Mouse (Mus musculus): ENCODE measurements around the gene Patj.

Patj gene

DNA sequence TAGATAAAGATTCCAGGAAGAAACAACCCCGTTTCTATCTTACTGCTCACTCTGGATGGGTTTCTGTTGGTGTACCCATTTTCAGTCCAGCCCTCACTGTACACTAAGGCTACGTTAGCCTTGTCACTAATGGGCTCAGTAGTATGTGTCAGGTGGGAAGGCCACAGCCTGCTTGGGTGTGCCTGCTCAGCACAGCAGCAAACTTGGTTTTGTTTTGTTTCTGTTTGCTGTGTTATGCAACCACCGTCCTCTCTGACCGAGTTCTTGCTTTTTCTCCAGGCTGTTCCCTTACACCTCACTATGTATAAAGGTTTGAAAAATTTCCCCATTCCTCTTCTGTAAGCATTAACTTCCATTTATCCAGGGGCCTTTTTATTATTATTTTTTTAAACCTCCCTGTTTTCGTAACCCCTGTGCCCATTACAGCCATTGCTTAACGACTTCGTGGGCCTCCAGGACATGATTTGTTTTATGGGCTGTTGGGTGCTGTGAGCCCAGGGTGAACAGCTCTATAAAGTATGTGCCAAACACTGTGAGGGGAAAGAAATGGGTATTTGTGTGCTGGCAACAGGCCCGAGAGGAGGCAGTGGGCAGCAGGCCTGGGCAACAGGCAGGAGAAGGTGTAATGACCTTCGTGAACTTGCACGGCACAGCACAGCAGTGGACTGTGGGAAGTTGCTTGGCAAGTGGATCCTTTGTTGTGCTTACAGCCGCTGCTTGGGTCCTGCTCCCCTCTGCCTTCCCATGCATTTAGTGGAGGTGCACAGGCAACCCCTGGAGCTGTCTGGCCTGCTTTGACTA, 113.1 kb downstream of the Patj start:
- peaks cover 20% of the 10 kb centered on the region for H3K4me1 ChIP-seq (replicated peaks; ENCODE audit: low read depth, low read length)
- H3K9me3 ChIP-seq (ENCODE audit: low read length): peaks cover 4% of the 10 kb centered on the region; the same call in 1 of the 2 replicates
- H3K27me3 ChIP-seq (ENCODE audit: insufficient read depth, low read length): no peaks in the 10 kb centered on the region
- H3K4me3 ChIP-seq (replicated peaks; ENCODE audit: low read length): no peak overlapping the region
- TF ChIP-seq POU5F1 (IDR thresholded peaks at IDR 0.05; ENCODE audit: borderline replicate concordance, low read length): no peak
- no peak for TF ChIP-seq CTCF (conservative IDR thresholded peaks at IDR 0.05; ENCODE audit: low read length)
- no peak for TF ChIP-seq NANOG (IDR thresholded peaks at IDR 0.05; ENCODE audit: borderline replicate concordance, low read length)
- H3K36me3 ChIP-seq (ENCODE audit: insufficient read depth, low read length): no peaks in the 10 kb centered on the region

DNA sequence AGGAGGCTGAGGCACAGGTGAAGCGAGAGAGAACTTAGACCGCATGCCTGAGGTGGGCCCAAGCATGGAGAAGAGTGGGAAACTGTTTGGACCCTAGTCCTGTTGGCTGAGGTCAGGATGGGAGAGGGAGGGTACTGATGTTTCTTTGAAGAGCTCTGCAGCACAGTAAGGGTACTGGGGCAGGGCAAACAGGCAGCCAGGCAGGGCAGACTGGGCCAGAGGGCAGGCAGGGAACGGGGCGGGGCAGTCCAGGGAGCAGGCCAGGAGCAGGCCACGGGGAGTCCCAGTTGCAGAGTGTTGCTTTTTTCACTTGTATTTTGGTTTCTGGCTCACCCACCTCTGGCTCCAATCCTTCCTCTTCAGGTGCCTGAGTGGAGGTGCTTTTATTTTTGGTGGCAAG, 114.4 kb downstream of the Patj start:
- no peak overlapping the region for H3K4me3 ChIP-seq (replicated peaks; ENCODE audit: low read length)
- H3K9me3 ChIP-seq (ENCODE audit: low read length): peaks cover 13% of the 10 kb centered on the region
- H3K27me3 ChIP-seq (ENCODE audit: insufficient read depth, low read length): no peaks in the 10 kb centered on the region
- no peak for TF ChIP-seq POU5F1 (IDR thresholded peaks at IDR 0.05; ENCODE audit: borderline replicate concordance, low read length)
- no peak for TF ChIP-seq NANOG (IDR thresholded peaks at IDR 0.05; ENCODE audit: borderline replicate concordance, low read length)
- no peak for TF ChIP-seq CTCF (conservative IDR thresholded peaks at IDR 0.05; ENCODE audit: low read length)
- peaks cover 5% of the 10 kb centered on the region for H3K36me3 ChIP-seq (ENCODE audit: insufficient read depth, low read length)
- H3K4me1 ChIP-seq (replicated peaks; ENCODE audit: low read depth, low read length): peaks cover 13% of the 10 kb centered on the region

DNA sequence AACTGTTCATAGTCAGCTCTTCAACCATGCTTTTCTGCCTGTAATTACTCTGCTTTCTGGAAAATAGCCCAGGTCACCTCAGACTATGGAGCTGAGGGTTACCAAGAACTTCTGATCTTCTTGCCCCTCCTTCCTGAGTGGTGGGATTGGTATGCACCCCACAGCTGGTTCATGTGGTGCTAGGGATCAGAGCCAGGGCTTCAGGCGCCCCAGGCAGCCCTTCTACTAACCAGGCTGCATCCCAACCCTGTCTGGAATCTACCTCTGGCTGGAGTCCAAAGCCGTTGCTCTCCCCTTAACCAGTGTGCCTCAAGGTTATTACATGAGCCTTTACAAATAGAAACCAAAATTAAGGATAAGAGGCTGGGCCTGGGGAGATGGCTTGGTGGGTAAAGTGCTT, 115.7 kb downstream of the Patj start:
- Histone ChIP-seq H3K4me1 (replicated peaks; ENCODE audit: low read depth, low read length) (0 out of 2 replicates have a peak, but pooled peaks cover 7% of the 10 kb centered on the region), H3K9me3 (ENCODE audit: low read length) (peaks cover 21% of the 10 kb centered on the region), H3K36me3 (ENCODE audit: insufficient read depth, low read length) (peaks cover 5% of the 10 kb centered on the region), H3K4me3 (replicated peaks; ENCODE audit: low read length) (no peak overlapping the region), H3K27me3 (ENCODE audit: insufficient read depth, low read length) (no peaks in the 10 kb centered on the region)
- TF ChIP-seq POU5F1 (IDR thresholded peaks at IDR 0.05; ENCODE audit: borderline replicate concordance, low read length): no peak
- TF ChIP-seq NANOG (IDR thresholded peaks at IDR 0.05; ENCODE audit: borderline replicate concordance, low read length): no peak
- TF ChIP-seq CTCF (conservative IDR thresholded peaks at IDR 0.05; ENCODE audit: low read length): no peak

DNA sequence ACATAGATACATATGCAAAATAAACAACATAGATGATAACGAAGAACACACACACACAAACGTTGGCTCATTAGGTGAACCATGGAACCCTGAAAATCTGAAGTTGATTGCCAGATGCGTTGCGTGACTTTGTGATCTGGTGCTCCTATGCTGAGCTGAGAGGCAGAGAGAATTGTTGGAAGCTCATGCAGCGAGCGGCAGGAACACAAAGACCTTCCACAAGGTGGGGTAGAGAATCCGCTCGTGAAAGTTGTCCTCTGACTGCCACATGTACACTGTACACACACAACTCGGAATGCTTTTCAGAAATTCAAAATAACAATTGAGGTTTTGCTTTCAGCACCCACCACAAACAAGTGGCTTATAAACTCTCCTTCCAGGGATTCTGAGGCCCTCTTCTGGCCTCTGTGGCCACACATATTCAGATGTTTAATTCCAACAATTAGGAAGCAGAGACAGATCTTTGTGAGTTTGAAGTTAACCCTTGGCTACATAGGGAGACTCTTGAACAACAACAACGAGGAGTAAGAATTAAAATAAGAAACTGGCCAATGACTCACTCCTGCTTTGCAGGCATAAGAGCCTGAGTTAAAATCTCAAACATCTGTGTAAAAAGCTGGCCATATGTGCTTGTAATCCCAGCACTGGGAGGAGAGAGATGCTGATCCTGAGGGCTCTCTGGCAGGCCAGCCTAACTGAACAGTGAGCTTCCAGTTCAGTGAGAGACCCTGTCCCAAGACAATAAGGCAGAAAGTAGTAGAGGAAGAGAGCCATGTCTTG, 116.6 kb downstream of the Patj start:
- no peak overlapping the region for H3K4me3 ChIP-seq (replicated peaks; ENCODE audit: low read length)
- peaks cover 5% of the 10 kb centered on the region for H3K36me3 ChIP-seq (ENCODE audit: insufficient read depth, low read length)
- no peak for TF ChIP-seq NANOG (IDR thresholded peaks at IDR 0.05; ENCODE audit: borderline replicate concordance, low read length)
- no peak for TF ChIP-seq POU5F1 (IDR thresholded peaks at IDR 0.05; ENCODE audit: borderline replicate concordance, low read length)
- no peak for TF ChIP-seq CTCF (conservative IDR thresholded peaks at IDR 0.05; ENCODE audit: low read length)
- H3K27me3 ChIP-seq (ENCODE audit: insufficient read depth, low read length): no peaks in the 10 kb centered on the region
- peaks cover 21% of the 10 kb centered on the region for H3K9me3 ChIP-seq (ENCODE audit: low read length)
- 0 out of 2 replicates have a peak, but pooled peaks cover 7% of the 10 kb centered on the region for H3K4me1 ChIP-seq (replicated peaks; ENCODE audit: low read depth, low read length)

DNA sequence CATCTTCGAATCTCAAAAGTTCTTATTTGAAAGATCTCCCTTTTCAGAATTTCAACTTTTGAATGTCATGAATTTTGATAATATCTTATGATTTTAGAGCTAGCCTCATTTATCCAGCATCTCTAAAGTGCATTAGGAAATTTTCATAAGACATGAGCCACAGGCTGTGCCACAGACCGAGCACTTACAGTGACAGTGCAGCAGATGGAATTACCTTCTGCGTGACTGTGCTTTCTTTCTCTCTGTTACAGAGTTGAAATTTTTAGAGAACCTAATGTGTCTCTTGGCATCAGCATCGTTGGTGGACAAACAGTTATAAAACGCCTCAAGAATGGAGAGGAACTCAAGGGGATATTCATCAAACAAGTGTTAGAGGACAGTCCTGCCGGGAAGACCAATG, 124.9 kb downstream of the Patj start:
- Histone ChIP-seq H3K27me3 (ENCODE audit: insufficient read depth, low read length) (no peaks in the 10 kb centered on the region), H3K9me3 (ENCODE audit: low read length) (peaks cover 32% of the 10 kb centered on the region), H3K36me3 (ENCODE audit: insufficient read depth, low read length) (peaks cover 5% of the 10 kb centered on the region), H3K4me1 (replicated peaks; ENCODE audit: low read depth, low read length) (no peaks in the 10 kb centered on the region), H3K4me3 (replicated peaks; ENCODE audit: low read length) (no peak overlapping the region)
- TF ChIP-seq NANOG (IDR thresholded peaks at IDR 0.05; ENCODE audit: borderline replicate concordance, low read length) (no peak), CTCF (conservative IDR thresholded peaks at IDR 0.05; ENCODE audit: low read length) (no peak), POU5F1 (IDR thresholded peaks at IDR 0.05; ENCODE audit: borderline replicate concordance, low read length) (no peak)

DNA sequence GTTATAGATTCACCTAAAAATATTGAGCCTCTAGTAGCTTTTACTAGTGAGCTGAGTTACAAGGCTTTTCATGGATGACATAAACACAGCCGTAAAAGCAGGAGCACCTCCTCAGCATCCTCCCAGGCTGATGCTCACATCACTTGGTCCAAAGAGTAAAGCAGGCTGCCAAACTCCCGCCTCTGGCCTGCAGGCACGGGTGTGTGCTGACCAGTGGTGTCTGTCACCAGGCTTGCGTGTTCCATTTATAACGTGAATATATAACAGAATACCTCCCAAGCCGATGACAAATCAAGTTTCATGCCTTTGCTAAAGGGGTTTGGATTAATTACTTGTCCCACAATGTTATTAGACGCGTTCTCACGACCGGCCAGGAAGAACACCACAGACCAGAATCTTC, 128.9 kb downstream of the Patj start:
- peaks cover 5% of the 10 kb centered on the region for H3K36me3 ChIP-seq (ENCODE audit: insufficient read depth, low read length)
- no peak for TF ChIP-seq CTCF (conservative IDR thresholded peaks at IDR 0.05; ENCODE audit: low read length)
- TF ChIP-seq POU5F1 (IDR thresholded peaks at IDR 0.05; ENCODE audit: borderline replicate concordance, low read length): no peak
- no peak for TF ChIP-seq NANOG (IDR thresholded peaks at IDR 0.05; ENCODE audit: borderline replicate concordance, low read length)
- H3K4me3 ChIP-seq (replicated peaks; ENCODE audit: low read length): no peak overlapping the region
- no peaks in the 10 kb centered on the region for H3K27me3 ChIP-seq (ENCODE audit: insufficient read depth, low read length)
- peaks cover 33% of the 10 kb centered on the region for H3K9me3 ChIP-seq (ENCODE audit: low read length)
- H3K4me1 ChIP-seq (replicated peaks; ENCODE audit: low read depth, low read length): no peaks in the 10 kb centered on the region

DNA sequence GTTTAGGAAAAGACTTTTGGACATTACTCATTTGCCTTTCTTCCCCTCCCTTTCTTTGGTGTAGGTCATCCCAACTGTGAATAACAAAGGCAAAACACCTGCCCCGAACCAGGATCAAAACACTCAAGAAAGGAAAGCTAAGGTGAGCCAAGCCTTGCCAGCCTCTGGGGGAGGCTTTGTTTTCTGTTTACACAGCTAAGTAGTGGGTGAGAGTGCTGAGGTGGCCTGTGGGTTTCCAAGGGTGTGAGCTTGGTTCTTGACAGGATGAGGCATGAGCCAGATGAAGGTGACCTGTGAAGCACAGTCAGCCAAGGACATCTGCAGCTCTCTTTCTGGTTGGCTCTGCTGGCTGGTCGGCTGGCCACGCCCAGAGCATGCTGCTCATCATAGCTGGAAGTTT, 139.9 kb downstream of the Patj start:
- Histone ChIP-seq H3K4me1 (replicated peaks; ENCODE audit: low read depth, low read length) (0 out of 2 replicates have a peak, but pooled peaks cover 4% of the 10 kb centered on the region), H3K9me3 (ENCODE audit: low read length) (peaks cover 36% of the 10 kb centered on the region), H3K4me3 (replicated peaks; ENCODE audit: low read length) (no peak overlapping the region), H3K36me3 (ENCODE audit: insufficient read depth, low read length) (no peaks in the 10 kb centered on the region), H3K27me3 (ENCODE audit: insufficient read depth, low read length) (no peaks in the 10 kb centered on the region)
- TF ChIP-seq POU5F1 (IDR thresholded peaks at IDR 0.05; ENCODE audit: borderline replicate concordance, low read length): no peak
- TF ChIP-seq NANOG (IDR thresholded peaks at IDR 0.05; ENCODE audit: borderline replicate concordance, low read length): peak; percentile 21; the same call in 1 of the 2 replicates

DNA sequence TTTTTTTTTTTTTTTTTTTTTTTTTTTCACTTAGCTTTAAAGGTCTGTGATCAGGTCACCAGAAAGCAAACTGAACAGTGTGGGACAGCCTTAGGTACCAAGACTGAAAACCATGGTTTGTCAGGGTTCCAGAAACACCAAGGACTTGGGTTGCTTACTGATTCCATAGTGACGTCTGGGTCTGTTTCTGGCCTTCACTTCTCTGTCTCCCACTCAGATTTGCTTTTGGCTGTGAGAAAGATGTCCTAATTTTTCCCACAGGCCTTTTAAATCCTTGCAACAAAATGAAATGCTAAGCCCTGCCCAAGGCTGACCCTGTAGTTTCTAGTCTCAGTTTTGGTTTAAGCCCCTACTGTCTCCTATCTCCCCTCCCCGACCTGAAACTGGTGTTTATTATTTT, 146.0 kb downstream of the Patj start:
- no peaks in the 10 kb centered on the region for H3K9me3 ChIP-seq (ENCODE audit: low read length)
- no peaks in the 10 kb centered on the region for H3K36me3 ChIP-seq (ENCODE audit: insufficient read depth, low read length)
- no peak overlapping the region for H3K4me3 ChIP-seq (replicated peaks; ENCODE audit: low read length)
- no peaks in the 10 kb centered on the region for H3K27me3 ChIP-seq (ENCODE audit: insufficient read depth, low read length)
- H3K4me1 ChIP-seq (replicated peaks; ENCODE audit: low read depth, low read length): no peaks in the 10 kb centered on the region
- TF ChIP-seq POU5F1 (IDR thresholded peaks at IDR 0.05; ENCODE audit: borderline replicate concordance, low read length): no peak
- TF ChIP-seq NANOG (IDR thresholded peaks at IDR 0.05; ENCODE audit: borderline replicate concordance, low read length): no peak
- TF ChIP-seq CTCF (conservative IDR thresholded peaks at IDR 0.05; ENCODE audit: low read length): no peak

All from E14TG2a.4 (cell line).